Mouse (Mus musculus) MEL-GATA-1-ER (cell line): ENCODE measurements around the gene Plxna3.
"Not testable (repeated sequence)": the region's sequence is repeated elsewhere in the genome, so short reads cannot be mapped to it uniquely, and the experiment has no call there.

Experiments
- DNase-seq: peaks from one replicate; pipeline ENCODE4 v3.0.0-alpha.2; 2012; ENCODE audit warnings: low read depth; ENCODE audit errors: extremely low read depth

Plxna3 gene

DNA sequence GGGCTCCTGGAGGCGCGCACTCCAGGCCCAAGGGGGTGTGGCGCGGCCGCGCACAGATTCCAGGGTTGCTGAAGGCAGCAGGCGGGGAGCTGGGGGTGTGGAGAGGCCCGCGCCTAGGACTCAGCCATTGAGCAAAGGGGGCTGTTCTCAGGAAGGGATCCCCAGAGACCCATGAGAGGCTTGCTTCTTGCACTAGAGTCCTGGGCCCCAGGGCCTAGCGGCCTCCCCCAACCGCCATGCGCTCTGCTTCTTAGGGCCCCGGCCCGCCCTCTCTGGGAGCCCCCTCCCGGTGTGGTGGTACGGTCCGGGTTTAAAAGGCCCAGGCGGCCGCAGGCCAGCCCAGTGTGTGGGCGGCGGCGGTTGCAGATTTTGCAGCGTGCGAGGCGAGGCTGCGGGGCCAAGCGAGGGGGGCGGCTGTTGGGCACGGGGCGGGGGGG, at the start of gene Plxna3:
TSS of gene Plxna3 (plus strand) at position 342 of the 437 bp plus-strand sequence.
- DNase-seq = peak; percentile 57

GRCm38 (mm10) chrX:74281041-74281731, 47.7 kb upstream of the Plxna3 start:
- DNase-seq = no peak

- DNase-seq = peak; percentile 92
Observed at GRCm38 (mm10) chrX:74281732-74282394, 47.0 kb upstream of the Plxna3 start, which contains the start of the genes Taz and Dnase1l1. Gene Taz (plus strand): TSS chrX:74281912. Gene Dnase1l1 (minus strand): TSS chrX:74282337.

GRCm38 (mm10) chrX:74282395-74283091, 46.3 kb upstream of the Plxna3 start:
- DNase-seq = peak; percentile 89

DNA sequence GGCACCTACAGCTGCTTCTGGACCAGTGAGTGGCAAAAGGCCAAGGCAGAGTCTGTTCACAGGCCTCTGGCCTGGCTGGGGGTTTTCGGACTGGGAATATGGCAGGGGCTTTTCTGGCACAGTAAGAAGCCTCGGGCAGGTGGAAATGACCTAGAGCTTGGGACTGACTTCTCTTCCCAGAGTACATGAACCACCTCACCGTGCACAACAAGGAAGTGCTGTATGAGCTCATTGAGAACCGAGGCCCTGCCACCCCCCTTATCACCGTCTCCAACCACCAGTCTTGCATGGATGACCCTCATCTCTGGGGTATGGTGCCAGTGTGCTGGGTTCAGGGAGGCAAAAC, 45.8 kb upstream of the Plxna3 start:
- no peak for DNase-seq

- no peak for DNase-seq
Observed at GRCm38 (mm10) chrX:74293431-74293830, 35.4 kb upstream of the Plxna3 start.

DNA sequence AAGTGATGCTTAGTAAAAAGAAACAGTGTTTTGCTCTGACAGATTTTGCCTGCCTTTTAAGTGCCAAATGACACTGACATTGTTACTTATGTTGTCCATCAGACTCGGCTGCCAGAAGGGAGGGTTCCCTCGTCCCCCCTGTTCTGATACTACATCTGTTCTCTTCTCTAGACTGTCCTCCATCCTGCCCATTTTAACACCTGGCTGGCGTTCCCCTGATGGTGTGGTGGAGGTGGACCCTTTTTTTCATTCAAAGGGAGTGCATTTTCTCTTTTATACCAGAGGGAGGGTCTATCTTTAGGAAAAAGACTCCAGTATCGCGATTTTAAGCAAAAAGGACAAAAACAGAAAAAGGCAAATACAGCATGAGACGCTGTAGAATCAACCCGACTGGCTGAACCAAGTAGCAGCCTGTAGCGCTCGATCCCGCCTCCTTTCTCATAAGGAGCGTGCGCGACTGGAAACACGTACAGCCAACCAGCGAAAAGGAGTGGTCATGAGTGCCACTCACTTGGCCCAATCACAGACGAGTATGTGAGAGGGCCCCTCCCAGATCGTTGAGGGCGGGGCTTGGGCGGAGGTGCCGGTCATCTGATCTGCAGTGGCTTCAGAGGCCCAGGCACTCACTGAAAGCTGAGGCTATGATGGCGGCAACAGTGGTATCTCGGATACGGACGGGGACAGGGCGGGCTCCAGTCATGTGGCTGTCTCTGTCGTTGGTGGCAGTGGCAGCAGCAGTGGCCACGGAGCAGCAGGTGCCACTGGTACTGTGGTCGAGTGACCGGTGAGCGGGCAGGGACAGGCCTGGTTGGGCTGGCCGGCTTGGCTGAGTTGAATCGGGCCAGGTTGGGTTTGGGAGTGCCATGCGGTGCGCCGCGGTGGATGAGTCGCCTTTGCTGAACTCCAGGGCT, 32.1 kb upstream of the Plxna3 start, which contains the start of gene Atp6ap1:
TSS of gene Atp6ap1 (plus strand) at position 560 of the 911 bp plus-strand sequence.
- DNase-seq = peak; percentile 96

DNA sequence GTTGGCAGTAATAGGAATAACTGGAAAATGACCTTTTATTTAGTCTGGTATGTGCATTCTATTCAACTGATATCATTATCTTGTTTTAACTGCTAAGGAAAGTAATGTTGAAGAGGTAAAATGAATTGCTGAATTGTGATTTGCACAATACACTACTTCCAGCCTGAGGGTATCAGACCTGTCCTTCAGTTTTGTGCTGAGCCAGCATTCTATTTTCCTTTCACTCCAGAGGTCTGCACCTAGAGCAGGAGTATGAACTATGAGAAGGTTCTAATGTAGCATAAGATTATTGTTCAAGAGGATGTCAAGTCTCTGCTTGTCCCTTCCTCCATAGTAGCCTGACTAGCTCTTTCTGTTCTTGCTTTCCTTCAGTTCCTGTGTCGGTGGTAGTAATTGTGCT, 30.5 kb upstream of the Plxna3 start:
- DNase-seq = no peak

DNA sequence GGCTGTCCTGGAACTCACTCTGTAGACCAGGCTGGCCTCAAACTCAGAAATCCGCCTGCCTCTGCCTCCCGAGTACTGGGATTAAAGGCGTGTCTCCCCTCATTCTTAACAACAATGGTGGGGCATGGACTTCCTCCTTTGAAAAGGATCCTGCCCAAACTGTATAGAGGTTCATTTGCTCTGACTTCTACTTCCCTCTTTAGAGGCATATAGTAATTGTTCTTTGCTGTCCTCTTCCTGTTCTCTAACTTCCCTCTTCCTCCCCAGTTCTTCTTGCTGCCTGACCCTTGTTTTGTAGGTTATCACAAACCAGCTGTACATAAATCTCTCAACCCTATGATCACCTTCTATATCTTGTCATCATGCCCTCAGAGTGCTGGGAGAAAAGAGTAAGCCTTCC, 29.1 kb upstream of the Plxna3 start:
- peak; percentile 83 for DNase-seq

DNA sequence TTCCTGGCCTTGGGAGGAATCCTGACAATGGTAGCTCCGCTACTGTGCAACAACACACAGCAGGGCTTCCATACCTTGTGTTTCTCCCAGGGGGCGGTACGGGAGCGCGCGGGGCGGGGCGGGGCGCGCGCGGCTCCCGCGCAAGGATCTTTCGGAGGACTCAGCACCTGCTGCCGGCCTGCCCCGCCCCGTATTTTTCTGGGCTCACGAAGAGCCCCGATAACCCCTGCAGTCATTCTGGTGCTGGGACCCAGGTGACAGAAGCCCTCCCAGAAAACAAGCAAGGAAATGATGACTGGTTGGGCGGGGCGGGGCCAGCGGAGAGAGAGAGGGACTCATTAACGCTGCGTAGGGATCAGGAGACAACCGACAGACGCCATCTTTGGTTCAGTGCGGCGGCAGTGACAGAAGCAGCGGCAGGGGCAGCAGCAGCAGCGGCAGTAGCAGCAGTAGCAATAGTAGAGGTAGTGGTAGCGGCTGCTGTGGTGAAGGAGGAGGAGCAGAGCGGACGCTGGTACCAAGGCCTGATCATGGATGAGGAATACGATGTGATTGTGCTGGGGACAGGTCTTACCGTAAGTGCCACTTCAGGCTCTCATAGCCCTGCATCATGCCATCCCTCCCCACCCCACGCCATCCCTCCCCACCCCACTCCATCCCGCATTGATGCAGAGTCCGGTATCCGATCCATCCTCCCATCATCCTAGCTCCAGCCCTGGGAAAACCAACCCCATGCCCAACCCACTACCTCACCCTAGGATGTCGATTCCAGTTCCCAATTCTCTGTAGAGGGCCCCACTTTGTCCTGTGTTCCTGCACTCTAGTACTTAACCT, 23.8 kb upstream of the Plxna3 start, which contains the start of gene Gdi1:
TSS of gene Gdi1 (plus strand) at position 132 of the 834 bp plus-strand sequence.
- peak; percentile 74 for DNase-seq

GRCm38 (mm10) chrX:74312540-74313464, 16.1 kb upstream of the Plxna3 start, which contains the start of gene Fam50a:
Gene Fam50a (plus strand): TSS chrX:74313033.
- DNase-seq = peak; percentile 90

DNA sequence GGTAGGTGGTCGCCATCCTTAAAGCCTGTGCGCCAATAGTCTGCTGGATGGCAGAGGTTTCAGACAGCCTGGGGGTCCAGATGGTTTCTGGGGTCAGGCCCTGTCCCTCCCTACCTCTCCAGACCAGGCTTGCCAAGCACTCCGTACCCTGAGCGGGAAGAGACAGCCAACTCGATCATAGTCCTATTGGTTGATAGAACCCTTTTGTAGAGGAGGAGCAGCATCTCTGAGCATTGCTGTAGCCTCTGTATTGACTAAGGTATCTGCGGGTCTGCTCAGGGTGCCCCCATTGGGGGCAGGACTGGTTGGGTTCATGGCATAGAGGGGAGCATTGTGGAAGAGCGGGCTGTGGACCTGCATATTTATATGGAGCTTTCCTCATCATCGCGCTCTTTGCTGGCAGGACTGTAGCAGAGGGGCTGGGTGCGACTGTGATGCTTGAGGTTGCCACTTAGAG, 377 bp downstream of the Plxna3 start:
- no peak for DNase-seq

GRCm38 (mm10) chrX:74330166-74330930, 1.5 kb downstream of the Plxna3 start:
- DNase-seq = no peak

DNA sequence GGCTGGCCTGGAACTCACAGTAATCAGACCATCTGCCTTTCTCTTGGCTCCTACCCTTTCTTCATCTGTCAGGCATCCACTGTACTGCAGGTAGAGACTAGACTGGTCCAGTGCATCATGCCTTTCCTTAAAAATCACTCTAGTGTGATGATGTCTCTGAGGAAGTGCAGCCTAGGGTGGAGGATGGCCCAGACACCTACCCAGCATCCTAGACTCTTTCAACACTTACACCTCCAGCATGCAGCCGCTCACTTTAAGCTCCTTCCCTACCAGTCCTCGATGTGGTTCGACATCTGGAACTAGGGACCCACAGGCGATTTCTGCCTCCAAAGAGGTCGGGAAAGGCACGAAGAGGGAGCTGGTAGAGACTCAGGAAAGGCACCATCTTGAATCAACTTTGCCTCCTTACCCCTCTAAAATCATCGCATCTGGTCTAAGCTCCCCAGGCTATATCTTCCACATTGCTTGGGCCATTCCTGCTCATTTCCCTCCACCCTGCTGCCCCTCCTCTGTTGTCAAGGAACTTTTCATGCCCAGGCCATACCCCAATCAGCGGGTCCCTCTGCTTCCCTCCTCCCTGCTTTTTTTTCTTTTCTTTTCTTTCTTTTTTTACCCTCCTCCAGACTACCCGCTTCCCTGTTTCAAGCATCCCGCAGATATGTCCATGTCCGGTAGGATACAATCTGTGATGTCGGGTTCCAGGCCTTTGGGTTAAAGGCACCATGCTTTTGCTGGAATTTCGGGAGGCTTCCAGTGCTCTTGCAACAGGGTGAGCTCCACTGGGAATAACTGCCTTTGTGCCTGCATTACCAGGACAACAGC, 24.0 kb downstream of the Plxna3 start:
- DNase-seq = no peak

DNA sequence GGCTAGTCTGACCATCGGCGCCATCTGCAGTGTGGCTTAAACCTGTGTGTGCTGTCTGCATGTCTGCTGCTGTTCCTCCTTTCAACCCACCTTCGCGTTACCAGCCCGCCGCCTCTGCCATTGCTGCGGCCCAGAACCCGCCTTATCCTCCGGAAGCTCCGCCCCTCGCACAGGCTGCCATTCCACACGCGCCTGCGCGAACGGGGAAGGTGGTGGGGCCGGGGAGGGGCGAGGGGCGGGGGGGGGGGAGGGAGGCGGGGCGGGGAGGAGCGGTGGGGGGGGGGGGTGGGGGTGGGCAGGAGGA, 24.6 kb downstream of the Plxna3 start, which contains the start of gene Lage3:
TSS of gene Lage3 (minus strand) at position 152 of the 304 bp plus-strand sequence.
- no peak for DNase-seq

GRCm38 (mm10) chrX:74357069-74357468, 28.2 kb downstream of the Plxna3 start:
- DNase-seq = not testable (repeated sequence)

GRCm38 (mm10) chrX:74359171-74359570, 30.3 kb downstream of the Plxna3 start:
- no peak for DNase-seq
